Mouse (Mus musculus): ENCODE results near the gene Ccdc34. TPM values are rescaled to one million over a fixed set of nuclear protein-coding genes. Genes with fewer than 3 reads are reported as not detected.

Ccdc34 gene
- total and polyA plus RNA-seq, 3 experiments, result 17.2 to 44.6 (median 22.4) TPM

- Histone ChIP-seq H3K4me1 (ENCODE audit: control insufficient read depth in 1 of 2, insufficient read depth in 2 of 2) (no peaks in the 10 kb centered on the region), H3K4me3 (replicated peaks in 1 of 3; ENCODE audit: low read depth in 2 of 3, low read length in 2 of 3, poor library complexity in 1 of 3) (no peak overlapping the region), H3K79me2 (replicated peaks; ENCODE audit: control insufficient read depth, extremely low read depth, insufficient read depth, poor library complexity, severe bottlenecking) (no peaks in the 10 kb centered on the region), H3K4me2 (ENCODE audit: insufficient read depth, low read depth, poor library complexity, severe bottlenecking) (no peak overlapping the region), H3K9me3 (replicated peaks; ENCODE audit: low read length) (no peaks in the 10 kb centered on the region), H3K36me3 (replicated peaks in 1 of 2; ENCODE audit: control insufficient read depth in 1 of 2, insufficient read depth in 1 of 2, low read length in 1 of 2) (peaks cover 0 to 5% of the 10 kb centered on the region in 2 experiments), H3K27ac (ENCODE audit: insufficient read depth, low read depth) (no peak overlapping the region), H3K27me3 (replicated peaks) (no peaks in the 10 kb centered on the region), H3K9ac (ENCODE audit: insufficient read depth, low read depth) (no peak overlapping the region)
- DNase-seq (ENCODE audit: extremely low read depth), result no peak
- in situ Hi-C loops (cut with MboI; ENCODE audit: low pct_ligation_motif_present, low pct_unique_long_range_greater_than_20kb, low sequenced_read_pairs), result no loop called here
- TF ChIP-seq ZMIZ1 (IDR thresholded peaks at IDR 0.05; ENCODE audit: low read depth, low read length), result no peak
- TF ChIP-seq MYC (IDR thresholded peaks at IDR 0.05; ENCODE audit: low read depth, low read length), result no peak
- TF ChIP-seq MAZ (IDR thresholded peaks at IDR 0.05; ENCODE audit: low read depth, low read length), result no peak
- TF ChIP-seq TBP (conservative IDR thresholded peaks at IDR 0.05; ENCODE audit: low read depth, low read length), result no peak
- TF ChIP-seq JUND (conservative IDR thresholded peaks at IDR 0.05; ENCODE audit: low read depth, low read length), result no peak
- no peak for TF ChIP-seq ETS1 (conservative IDR thresholded peaks at IDR 0.05; ENCODE audit: low read depth, low read length)
- TF ChIP-seq ZC3H11A (IDR thresholded peaks at IDR 0.05; ENCODE audit: low read depth, low read length), result no peak
- no peak for TF ChIP-seq UBTF (IDR thresholded peaks at IDR 0.05; ENCODE audit: low read depth, low read length)
- TF ChIP-seq USF2 (conservative IDR thresholded peaks at IDR 0.05; ENCODE audit: low read depth, low read length), result no peak
- no peak for TF ChIP-seq E2F4 (IDR thresholded peaks at IDR 0.05; ENCODE audit: insufficient replicate concordance, low read depth, low read length)
- no peak for TF ChIP-seq PAX5 (IDR thresholded peaks at IDR 0.05; ENCODE audit: low read length)
- TF ChIP-seq TCF12 (IDR thresholded peaks at IDR 0.05; ENCODE audit: low read depth, low read length), result no peak
- dilution Hi-C loops (cut with MboI; ENCODE audit: extremely low pct_ligation_motif_present, extremely low pct_unique_long_range_greater_than_20kb, low sequenced_read_pairs), result no loop called here
These were observed 41.4 kb upstream of the Ccdc34 start for GRCm38 (mm10) chr2:109976181-109976580.

DNA sequence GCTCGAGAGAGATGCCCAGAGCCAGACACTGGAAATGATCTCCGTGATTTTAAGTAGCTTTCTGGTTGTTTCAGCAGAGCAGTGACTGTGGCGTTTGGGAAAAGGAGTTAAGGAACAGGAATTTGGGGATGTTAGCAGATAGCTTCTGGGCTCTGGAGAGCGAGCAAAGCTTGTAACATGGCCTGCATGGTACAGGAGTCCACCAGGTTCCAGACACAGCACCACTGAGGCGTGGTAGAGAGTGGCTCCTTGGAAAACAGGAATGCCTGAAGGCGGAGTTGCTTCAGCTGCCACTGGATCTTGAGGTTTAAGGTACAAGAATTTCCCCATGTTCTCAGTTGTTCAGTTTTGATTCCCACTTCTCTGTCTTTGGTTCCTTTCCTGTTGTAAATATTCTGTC lies 40.3 kb upstream of the Ccdc34 start:
- Histone ChIP-seq H3K4me3 (replicated peaks in 1 of 3; ENCODE audit: low read depth in 2 of 3, low read length in 2 of 3, poor library complexity in 1 of 3) (no peak overlapping the region), H3K4me2 (ENCODE audit: insufficient read depth, low read depth, poor library complexity, severe bottlenecking) (no peak overlapping the region), H3K27me3 (replicated peaks) (no peaks in the 10 kb centered on the region), H3K79me2 (replicated peaks; ENCODE audit: control insufficient read depth, extremely low read depth, insufficient read depth, poor library complexity, severe bottlenecking) (no peaks in the 10 kb centered on the region), H3K4me1 (ENCODE audit: control insufficient read depth in 1 of 2, insufficient read depth in 2 of 2) (no peaks in the 10 kb centered on the region), H3K27ac (ENCODE audit: insufficient read depth, low read depth) (no peak overlapping the region), H3K9me3 (replicated peaks; ENCODE audit: low read length) (no peaks in the 10 kb centered on the region), H3K36me3 (replicated peaks in 1 of 2; ENCODE audit: control insufficient read depth in 1 of 2, insufficient read depth in 1 of 2, low read length in 1 of 2) (peaks cover 0 to 6% of the 10 kb centered on the region in 2 experiments), H3K9ac (ENCODE audit: insufficient read depth, low read depth) (no peak overlapping the region)
- TF ChIP-seq JUN (IDR thresholded peaks at IDR 0.05; ENCODE audit: insufficient read depth, low read depth, low read length) (no peak), CHD2 (IDR thresholded peaks at IDR 0.05; ENCODE audit: low read length) (no peak), NRF1 (IDR thresholded peaks at IDR 0.05; ENCODE audit: low read depth, low read length) (no peak), EP300 (IDR thresholded peaks at IDR 0.05; ENCODE audit: low read length) (no peak), MAFK (IDR thresholded peaks at IDR 0.05; ENCODE audit: insufficient replicate concordance, low read length) (no peak), TBP (conservative IDR thresholded peaks at IDR 0.05; ENCODE audit: low read depth, low read length) (no peak), IRF4 (IDR thresholded peaks at IDR 0.05; ENCODE audit: low read depth, low read length) (no peak), ZKSCAN1 (IDR thresholded peaks at IDR 0.05; ENCODE audit: borderline replicate concordance, low read depth, low read length) (no peak), JUND (conservative IDR thresholded peaks at IDR 0.05; ENCODE audit: low read depth, low read length) (no peak), NELFE (IDR thresholded peaks at IDR 0.05; ENCODE audit: low read depth, low read length) (no peak), PAX5 (IDR thresholded peaks at IDR 0.05; ENCODE audit: low read length) (no peak), USF2 (conservative IDR thresholded peaks at IDR 0.05; ENCODE audit: low read depth, low read length) (no peak), HCFC1 (IDR thresholded peaks at IDR 0.05; ENCODE audit: low read depth, low read length) (no peak), ZNF384 (IDR thresholded peaks at IDR 0.05; ENCODE audit: low read depth, low read length) (no peak), RCOR1 (conservative IDR thresholded peaks at IDR 0.05; ENCODE audit: low read depth, low read length) (no peak), TCF12 (IDR thresholded peaks at IDR 0.05; ENCODE audit: low read depth, low read length) (no peak), POLR2A (IDR thresholded peaks at IDR 0.05; ENCODE audit: low read depth, low read length) (no peak), MYC (IDR thresholded peaks at IDR 0.05; ENCODE audit: low read depth, low read length) (no peak), MAX (IDR thresholded peaks at IDR 0.05; ENCODE audit: low read length) (no peak), CHD1 (IDR thresholded peaks at IDR 0.05; ENCODE audit: low read depth, low read length) (no peak)
- DNase-seq (ENCODE audit: extremely low read depth), result no peak
- dilution Hi-C loops (cut with MboI; ENCODE audit: extremely low pct_ligation_motif_present, extremely low pct_unique_long_range_greater_than_20kb, low sequenced_read_pairs) (no loop called here), in situ Hi-C loops (cut with MboI; ENCODE audit: low pct_ligation_motif_present, low pct_unique_long_range_greater_than_20kb, low sequenced_read_pairs) (no loop called here)
